Mouse (Mus musculus): ENCODE results near the gene Sh3bgrl2.

DNA sequence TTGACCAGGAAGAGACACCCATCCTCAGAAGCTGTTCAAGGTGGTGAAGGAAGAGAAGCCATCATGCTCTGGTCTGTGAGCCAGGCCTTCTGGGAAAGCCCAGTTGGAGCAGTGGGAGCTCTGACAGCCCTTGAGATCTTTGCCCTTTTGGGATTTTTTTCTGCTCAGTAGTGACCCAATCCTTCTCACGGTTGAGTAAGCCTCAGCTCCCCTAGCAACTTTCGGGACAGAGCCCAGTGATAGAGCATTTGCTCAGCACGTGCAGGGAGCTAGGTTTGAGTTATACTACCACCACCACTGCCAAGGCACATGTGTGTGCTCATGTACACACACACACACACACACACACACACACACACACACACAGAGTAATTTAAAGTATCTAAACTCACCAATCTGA is 131.5 kb downstream of the Sh3bgrl2 start:
- TF ChIP-seq POLR2A (IDR thresholded peaks at IDR 0.05; ENCODE audit: insufficient read length, low read depth): no peak
- no peak for TF ChIP-seq CEBPB (IDR thresholded peaks at IDR 0.05; ENCODE audit: insufficient read depth, poor library complexity, severe bottlenecking)

All from myocyte (in vitro differentiated cells).